Mouse (Mus musculus) adrenal gland, postnatal 10 days (tissue): ENCODE data around the gene Ahcyl1. TPM values are rescaled to one million over a fixed set of nuclear protein-coding genes. Genes with fewer than 3 reads are reported as not detected.
"Not testable (repeated sequence)": the region's sequence is repeated elsewhere in the genome, so short reads cannot be mapped to it uniquely, and the experiment has no call there.

ENCODE experiments used
- DNase-seq: peaks from one replicate; pipeline ENCODE4 v3.0.0; 2021; ENCODE audit warnings: mixed read lengths
- total RNA-seq, 2 experiments: library from RNA; stranded (reverse); gene quantifications; 2 replicates each; pipeline ENCODE4 v1.2.3; 2021

The Ahcyl1 gene
- total RNA-seq, 2 experiments from 2014 or later = 249 to 285 TPM

DNA sequence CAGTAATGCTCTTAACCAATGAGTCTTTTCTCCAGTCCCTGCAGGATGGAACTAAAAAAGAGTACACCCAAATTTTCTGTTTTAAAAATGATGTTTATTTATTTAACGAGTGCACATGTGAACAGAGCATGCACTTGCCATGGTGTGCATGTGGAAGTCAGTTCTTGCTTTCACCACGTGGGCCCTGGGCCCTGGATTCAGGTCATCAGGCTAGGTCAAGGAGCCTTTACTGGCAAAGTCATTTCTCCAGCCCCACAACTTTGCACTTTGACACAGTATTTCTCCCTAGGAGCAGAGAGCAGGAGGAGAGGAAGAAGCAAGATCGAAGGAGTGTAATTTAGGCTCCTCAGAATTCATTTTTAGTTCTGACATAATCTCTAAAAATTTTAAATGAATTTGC, 41.5 kb downstream of the Ahcyl1 start:
- no peak for DNase-seq

DNA sequence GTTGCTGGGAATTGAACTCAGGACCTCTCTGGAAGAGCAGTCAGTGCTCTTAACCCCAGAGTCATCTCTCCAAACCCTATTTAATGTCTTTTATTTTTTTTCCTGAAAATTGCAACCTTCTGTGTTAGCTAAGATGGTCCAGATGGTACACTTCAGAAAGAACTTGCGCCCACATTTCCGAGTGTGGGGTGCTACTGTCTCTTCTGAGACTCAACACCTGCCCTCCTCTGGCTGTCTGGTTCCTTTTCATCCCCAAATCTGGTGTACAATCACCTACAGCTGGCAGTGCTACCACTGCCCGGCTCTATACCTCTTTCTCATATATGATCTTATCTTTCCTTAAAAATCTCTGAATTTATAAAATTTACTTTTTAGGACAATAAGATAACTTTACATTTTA, 43.4 kb downstream of the Ahcyl1 start:
- no peak for DNase-seq

DNA sequence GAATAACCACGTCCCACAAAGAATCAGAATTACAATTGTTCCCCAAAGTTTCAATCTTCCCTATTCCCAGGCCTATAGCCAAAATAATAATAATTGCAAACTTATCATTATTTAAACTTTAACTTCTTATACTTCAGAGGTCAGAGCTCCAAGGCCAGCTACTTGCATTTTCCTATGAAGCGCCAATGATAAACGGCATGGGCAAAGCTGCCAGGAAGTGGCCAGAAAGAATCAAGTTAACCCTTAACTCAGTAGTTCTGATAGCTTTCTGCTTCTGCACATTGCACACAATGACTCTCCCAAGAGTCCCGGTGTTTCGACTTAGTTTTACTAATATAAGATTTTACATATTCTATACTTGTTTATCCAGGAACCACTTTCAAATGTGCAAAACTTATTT, 46.1 kb downstream of the Ahcyl1 start:
- not testable (repeated sequence) for DNase-seq

DNA sequence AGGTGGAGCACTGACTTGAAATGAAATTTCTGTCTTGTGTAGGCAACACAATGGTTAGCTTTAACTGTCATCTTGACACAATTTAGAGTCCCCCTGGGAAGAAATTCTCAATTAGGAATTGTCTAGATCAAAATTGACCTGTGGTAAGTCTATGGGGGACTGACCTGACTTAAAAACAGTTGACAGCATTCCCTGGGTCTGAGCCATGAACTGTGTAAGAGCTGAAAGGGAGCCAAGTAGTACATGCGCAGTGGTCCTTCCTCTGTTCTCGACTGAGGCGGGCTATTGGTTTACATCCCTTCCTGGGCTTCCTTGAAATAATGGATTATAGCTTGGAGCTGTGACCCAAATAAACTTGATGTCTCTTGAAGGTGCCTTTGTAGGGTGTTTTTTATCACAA, 49.4 kb downstream of the Ahcyl1 start:
- peak; percentile 57 for DNase-seq

DNA sequence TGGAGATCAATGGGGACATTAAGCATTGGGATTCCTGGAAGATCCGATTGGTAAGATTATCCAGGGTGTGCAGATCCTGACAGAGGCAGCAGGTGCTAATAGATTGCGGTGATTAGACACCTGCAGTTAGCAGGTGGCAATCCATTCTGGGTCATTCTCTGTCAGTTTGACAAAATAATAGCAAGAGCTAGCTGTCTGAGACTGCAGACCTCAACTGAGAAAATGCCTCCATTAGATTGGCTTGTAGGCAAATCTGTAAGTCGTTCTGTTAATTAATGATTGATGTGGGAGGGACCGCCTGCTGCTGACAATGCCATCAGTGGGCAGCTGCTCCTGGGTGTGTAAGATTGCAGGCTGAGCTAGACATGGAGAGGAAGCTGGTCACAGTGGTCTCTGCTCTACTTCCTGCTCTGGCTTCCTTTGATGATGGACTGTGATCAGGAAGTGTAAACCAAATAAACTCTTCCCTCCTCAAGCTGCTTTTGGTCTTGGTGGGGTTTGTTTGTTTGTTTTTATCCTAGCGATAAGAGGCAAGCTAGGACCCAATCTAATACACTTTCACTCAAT, 58.7 kb downstream of the Ahcyl1 start:
- no peak for DNase-seq

DNA sequence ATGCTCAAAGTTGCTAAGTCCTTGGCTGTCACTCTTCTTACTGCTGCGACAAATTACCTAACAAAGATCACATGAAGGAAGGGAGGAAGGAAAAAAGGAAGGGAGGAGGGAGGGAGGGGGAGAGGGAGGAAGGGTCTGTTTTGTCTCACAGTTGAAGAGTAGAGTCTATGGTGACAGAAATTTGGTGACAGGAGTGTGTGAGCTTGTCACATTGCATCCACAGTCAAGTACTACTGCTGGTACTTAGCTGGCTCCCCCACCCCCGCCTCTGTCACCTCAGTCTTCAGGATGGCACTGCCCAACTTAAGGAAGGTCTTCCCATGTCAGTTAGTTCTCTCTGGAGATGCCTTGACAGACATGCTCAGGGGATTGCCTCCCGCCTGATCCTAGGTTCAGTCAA, 60.1 kb downstream of the Ahcyl1 start:
- DNase-seq = no peak

DNA sequence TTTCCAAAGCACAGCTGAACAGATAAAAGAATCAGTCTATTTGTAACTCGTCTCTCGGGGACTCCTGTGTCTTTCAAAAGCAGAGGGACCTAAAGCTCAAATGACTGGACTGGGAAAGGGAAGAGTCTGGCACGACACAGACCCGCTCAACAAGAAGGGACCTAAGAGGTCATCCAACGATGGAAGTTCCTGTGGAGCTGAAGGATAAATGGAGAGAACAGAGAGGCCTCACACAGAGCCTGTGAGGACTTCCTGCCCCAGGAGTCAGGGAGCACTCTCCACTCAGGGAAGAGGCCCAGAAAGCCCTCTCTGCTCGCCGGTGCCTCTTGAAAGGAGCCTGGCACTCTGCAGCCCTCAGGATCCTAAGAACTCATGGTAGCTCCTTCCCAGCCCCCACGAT, 60.5 kb downstream of the Ahcyl1 start:
- DNase-seq = no peak

DNA sequence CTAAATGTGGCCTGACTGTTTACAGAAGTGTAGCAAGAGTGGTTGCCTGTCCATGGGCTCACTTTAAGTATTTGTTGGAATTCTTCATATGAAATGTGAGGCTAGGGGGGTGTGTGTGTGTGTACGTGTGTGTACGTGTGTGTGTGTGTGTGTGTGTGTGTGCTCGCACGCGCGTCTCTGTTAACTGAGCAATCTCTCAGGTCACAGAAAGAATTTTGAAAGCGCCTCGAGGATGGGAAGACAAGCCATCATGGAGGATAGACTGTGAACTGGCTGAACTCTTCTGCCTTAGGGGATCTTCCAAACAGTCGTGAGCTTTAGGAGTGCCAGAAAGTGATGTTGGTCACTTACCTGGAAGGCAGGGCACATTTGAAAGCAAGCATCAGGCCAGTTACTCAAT, 62.5 kb downstream of the Ahcyl1 start:
- DNase-seq = no peak

DNA sequence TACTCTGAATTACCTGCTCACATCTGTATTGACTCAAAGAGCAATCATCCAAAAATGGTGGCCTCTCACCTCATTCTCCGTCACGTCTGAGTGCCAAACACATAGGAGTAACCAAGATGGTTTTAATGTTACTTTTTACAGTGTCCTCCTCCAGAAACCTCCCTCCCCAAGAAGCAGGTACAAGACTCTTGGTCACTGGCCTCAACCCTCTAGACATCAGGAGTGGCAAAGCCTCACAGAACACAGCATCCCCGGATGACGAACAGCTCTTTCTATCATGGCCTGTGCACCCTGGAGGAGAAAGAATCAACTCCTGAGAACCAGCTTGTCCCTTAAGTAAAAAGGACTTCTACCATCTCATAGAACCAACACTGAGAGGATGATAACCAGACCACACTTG, 63.6 kb downstream of the Ahcyl1 start:
- DNase-seq = no peak

DNA sequence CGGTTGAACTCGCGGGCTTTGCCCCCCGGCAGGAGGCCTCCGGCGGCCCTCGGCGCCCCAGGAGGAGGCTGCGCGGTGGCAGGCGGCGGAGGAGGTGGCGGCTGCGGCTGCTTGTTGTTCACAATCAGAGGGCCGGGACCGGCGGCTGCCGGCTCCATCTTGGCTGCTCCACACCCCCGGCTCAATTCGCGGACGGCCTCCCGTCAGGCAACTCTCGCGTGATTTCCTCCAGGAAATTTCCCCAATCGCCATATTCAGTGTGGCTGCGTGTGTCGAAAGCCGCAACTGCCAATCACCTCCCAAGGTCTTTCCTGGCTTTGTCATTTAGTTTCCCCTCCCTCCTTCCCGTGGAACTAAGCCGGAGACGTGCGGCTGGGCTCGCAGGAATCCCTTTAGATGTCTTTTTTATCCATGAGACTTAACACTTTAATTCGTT, 64.8 kb downstream of the Ahcyl1 start, which contains the start of gene Strip1:
Gene Strip1 (minus strand): TSS at position 172 of the 436 bp plus-strand sequence.
- peak; percentile 94 for DNase-seq

DNA sequence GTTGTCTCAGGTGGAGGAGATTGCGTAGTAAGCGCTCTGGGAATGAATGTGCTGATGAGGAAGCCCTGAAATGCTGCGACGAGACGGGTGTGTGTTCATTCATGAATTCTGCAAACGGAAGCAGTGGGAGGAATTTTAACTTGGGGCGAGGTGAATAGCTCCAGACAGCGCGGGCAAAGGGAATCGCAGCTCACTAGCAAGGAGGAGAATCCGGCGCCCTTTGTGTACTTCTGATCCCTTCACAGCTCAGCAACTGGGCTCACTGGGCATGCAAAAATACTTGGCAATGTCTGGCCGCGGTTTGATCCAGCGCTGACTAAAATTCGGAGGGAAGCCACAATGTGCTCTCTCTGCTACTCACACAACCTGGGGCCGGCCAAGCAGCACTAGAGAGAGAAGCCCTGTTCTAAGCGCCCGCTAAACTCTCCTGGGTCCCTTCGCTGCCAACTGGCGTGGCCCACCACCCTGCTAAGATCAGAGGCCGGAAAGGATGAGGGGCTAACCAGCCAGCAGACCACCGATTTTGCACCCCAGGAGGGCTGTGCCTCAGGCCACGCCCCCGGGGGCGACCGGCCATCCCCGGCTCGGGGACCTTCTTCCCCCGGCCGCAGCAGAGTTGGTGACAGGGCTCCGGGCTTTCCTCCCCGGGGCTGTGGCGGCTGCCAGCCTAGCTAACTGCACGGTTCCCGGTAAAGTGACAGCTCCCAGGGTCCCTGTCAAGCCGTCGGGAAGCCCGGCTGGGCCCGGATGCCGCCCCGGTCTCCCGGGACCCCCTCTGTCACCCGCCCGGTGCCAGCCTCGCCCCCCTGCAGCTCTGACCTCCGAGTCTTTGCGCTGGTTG, 65.5 kb downstream of the Ahcyl1 start, which contains the start of gene Gm10961:
Gene Gm10961 (plus strand): TSS at position 641 of the 841 bp plus-strand sequence.
- DNase-seq = peak; percentile 67

DNA sequence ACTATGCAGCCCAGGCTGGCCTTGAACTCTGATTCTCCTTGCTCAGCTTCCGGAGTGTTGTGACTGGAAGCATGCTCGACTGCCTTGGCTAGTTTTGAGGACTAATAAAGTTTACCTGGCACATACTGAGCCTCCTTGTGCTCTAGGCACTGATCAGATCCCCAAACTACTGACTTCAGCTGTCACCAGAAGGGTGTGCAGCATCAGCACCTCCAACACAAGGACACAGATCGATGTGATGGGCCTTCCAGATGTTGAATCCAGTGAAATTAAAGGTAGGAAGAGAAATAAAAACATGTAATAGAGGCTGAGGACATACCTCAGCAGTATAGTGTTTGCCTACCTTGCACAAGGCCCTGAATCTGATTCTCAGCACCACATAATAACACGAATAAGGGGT, 66.9 kb downstream of the Ahcyl1 start:
- DNase-seq = no peak

DNA sequence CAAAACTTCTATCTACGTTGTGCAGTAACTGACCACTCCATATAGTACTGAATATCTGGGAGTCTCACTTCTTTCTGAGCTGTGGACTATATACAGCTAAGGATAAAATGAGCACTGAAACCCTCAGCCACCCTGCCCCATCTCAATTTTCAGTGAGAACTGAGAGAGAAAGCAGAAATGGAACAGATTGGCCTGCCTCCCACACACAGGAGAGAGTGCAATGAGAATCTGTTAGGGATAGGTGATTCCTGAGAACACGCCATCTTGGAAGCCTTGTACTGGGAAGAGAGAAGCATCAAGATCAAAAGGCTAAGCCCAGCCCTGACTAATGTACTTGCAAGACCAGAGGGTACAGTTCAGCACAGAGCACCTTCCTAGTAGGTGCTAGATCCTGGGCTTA, 67.8 kb downstream of the Ahcyl1 start:
- DNase-seq = no peak

DNA sequence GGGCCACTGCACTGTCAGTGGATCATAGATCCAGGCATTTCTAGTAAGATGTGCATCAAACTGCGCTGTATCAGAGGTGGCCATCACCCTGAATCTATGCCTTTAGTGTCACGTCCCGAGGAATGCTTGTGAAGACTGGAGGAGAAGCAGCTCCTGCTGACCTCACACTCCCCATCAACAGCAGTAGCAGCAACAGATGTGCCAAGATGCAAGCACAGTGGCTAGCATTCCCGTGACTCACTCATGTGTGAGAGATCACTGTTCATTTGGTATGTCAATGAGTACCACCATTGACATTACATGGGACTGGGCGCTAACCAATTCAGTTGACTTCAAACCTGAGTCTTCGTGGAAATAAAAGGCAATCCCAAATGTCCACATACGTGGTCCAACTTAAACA, 68.7 kb downstream of the Ahcyl1 start:
- DNase-seq = no peak

DNA sequence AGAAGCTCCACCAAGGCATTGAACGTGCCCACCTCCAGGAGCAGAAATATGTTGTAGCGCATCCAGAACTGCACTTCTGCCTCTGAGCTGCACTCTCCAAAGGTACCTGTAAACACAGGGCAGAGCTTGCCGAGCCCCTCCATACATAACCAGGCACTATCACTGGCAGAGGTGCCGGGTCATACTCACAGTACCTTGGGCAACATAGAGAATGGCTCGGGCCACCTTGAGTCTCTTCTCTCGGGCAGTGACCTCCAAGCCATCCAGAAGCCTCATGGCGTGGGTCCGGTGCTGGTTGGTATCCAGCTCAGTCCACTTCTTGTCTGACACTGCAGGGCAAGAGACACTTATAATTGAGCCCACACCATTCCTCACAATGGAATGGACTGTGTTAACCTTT, 69.6 kb downstream of the Ahcyl1 start:
- no peak for DNase-seq

DNA sequence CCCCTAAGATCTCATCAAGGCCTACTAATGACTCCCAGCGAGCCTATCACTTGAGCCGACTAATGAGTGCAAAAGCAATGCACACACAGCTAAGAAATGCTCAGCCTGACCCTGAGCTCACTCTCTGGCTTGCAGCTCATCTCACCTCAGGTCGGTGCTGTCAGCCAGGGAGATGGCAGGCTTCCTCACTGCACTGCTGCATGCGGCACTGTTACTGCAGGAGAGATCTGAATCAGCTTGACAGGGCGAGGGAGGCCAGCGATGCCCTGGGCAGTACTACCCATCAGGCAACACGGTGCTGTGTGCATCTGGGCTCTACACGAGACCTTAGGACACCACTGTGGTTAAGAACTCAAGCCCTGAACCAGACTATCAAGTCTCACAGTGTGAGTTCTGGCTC, 70.8 kb downstream of the Ahcyl1 start:
- DNase-seq = no peak

DNA sequence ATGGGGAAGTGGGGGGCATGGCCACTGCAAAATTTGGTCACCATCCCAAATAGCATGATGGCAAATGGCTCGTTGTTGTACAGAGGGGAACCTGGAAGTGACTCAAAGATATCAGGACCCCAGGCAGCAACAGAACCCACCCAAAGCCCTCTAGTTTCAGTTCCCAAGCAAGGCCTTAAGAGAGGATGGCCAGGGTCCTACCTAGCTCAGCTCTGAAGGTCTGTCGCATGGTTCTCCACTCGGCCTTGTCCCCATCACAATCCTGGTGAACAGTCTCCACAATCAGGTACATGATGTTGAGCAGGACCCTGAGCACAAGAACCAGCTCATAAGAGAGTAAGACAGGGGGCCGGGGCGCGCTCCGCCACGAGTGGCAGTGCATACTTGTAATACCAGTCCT, 71.9 kb downstream of the Ahcyl1 start:
- no peak for DNase-seq

DNA sequence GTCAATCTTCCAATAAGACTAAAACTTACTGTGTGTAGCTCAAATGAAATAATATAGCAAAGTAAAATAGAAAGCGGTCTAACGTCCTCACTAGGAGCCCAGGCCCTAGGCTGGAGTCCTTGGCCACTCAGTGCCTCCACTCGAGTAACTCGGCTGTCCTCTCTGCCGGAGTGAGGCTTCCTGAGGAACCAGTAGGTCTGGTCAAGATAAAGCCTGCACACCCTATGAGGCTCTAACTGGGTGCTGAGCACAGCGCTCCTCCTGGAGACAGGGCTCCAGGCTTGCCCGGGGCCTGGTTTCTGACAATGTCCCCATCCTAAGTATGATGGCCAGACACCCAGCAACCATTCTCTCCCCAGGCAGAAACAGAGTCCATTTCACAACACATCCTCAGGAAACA, 73.8 kb downstream of the Ahcyl1 start:
- DNase-seq = no peak

DNA sequence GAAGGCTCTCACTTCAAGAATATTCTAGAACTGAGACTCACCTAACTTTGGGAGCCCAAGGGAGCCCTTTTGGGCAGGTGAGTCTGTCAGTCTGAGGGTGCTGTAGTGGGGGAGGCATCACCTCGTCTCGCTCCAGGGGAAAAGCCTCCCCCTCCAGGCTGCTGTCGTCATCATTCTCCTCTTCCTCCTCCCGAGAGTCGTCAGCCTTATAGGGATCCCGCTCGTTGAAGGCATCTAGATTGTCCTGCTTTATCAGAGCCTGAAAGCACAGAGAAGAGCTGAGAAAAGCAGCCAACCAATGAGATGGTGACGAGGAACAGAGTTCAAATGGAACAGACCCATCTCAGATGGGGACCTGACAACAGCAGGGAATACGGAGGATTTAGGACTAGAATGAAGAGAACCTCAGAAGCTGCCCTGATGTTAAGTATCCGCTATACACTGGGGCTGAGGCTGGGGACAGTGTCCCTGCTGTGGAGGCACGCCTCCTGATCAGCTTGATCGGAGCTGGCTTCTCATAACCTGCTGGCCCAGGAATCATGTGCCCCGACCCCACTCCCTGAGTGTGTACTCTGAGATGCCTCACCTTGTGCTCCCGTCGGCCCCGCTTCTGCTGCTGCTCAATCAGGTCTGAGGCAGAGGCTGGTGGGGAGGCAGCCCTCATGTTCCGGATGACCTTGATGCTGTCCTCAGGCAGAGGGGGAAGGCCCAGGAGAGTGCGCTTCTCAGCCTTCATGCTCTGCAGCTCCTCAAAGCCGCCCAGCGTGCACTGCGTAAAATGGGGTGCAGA, 74.9 kb downstream of the Ahcyl1 start:
- no peak for DNase-seq

DNA sequence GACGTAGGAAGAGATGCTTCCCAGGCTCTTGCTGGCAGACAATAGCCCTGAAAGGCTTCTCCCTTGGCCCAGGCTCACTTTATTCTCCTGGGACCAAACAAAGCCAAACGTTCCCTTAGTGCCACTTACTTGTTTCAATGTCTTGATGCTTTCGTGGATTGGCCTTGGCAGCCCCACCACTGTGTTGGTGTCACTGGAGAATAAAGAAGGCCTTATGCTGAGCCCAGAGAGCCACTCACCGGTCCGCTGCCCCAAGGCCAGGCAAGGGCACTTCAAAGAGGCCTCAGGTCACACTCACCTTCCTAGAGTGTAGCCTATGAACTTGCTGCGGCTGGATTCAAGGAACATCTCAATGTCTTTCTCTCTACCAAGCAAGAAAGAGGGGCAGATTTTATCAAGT, 76.4 kb downstream of the Ahcyl1 start:
- DNase-seq = peak; percentile 45

DNA sequence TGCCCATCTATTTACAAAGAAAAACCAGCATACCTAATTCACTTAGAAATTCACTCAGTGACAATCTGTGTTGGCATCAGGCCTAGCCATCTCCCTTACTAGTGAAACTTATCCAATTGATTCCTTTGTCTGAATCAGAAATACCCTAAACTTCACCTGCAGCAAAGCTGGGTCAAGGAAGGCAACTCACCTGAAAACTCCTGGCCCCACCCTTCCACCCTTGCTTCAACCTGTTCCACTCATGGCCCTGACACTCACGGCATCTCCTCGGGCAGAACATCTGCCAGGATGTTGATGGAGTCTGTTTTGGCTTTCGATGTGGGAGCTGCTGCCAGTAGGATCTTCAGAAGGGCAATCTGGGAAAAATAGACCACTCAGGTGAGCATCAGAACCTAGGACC, 78.6 kb downstream of the Ahcyl1 start:
- no peak for DNase-seq
